In the genomic region with DNA sequence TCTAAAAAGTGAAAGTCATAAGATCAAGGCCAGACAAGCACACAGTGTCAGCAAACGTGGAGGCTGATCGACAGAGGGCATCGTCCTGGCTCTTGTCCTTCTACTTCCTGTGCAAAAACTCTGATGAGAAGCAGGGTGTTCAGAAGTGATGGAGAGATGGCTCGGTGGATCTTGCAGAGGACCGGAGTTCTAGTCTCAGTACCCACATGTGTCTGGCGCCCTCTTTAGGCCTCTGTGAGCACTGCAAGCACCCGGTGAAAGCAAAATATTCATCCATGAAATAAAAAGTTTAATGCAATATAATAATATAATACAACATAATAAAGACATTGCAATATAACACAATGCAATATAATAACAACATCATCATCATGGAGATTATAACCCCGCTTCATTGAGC, we compare ENCODE assay signal across 10 mouse cellular contexts. TPM values are rescaled to one million over a fixed set of nuclear protein-coding genes. Genes with fewer than 3 reads are reported as not detected.
DNase-seq lines count a peak whose midpoint lies in the region; ATAC-seq and TF ChIP-seq lines count a peak whose summit lies in the region.
"Had no signal": no experiment of that assay in that cellular context is flagged by ENCODE, and none has a peak within 500 bp of the region (broad histone marks: within the 10 kb centered on the region; RNA-seq: fewer than 3 reads in every experiment).

No protein-coding gene starts in this region.

- 41% methylated on average over 8 of the region's 8 CpGs for WGBS in liver, embryonic 14.5 days (ENCODE audit: insufficient replicate concordance)
- 51% methylated on average over 8 of the region's 8 CpGs for WGBS in liver, embryonic 11.5 days
- WGBS in forebrain, embryonic 13.5 days, result 58% methylated on average over 8 of the region's 8 CpGs

- H3K4me1 ChIP-seq in liver, embryonic 14.5 days (replicated peaks; ENCODE audit: control insufficient read depth in 2 of 2, insufficient read depth in 2 of 2, low read length in 1 of 2), result no peaks in the 10 kb centered on the region
- H3K4me1 ChIP-seq in liver, embryonic 11.5 days (replicated peaks; ENCODE audit: control insufficient read depth, insufficient read depth, low read length), result no peaks in the 10 kb centered on the region
- H3K4me1 ChIP-seq in CH12.LX (ENCODE audit: control insufficient read depth in 1 of 2, insufficient read depth in 2 of 2), result no peaks in the 10 kb centered on the region
- H3K4me1 ChIP-seq in forebrain, embryonic 13.5 days, result no peaks in the 10 kb centered on the region
- H3K4me1 ChIP-seq: hindbrain, embryonic 13.5 days had no signal

- intact Hi-C loops in heart, postnatal 10 days (cut with DNase I), result loop anchor here (5.0 kb wide), 1 partner anchor 340 kb away; no protein-coding TSS in a partner anchor

- no peak overlapping the region for H3K9ac ChIP-seq in liver, embryonic 14.5 days (replicated peaks)
- H3K9ac ChIP-seq in liver, embryonic 11.5 days (ENCODE audit: low read depth, low read length), result no peak overlapping the region
- no peak overlapping the region for H3K9ac ChIP-seq in CH12.LX (ENCODE audit: insufficient read depth, low read depth)
- no peak overlapping the region for H3K9ac ChIP-seq in forebrain, embryonic 13.5 days
- H3K9ac ChIP-seq: hindbrain, embryonic 13.5 days had no signal

- no peak for TF ChIP-seq POLR2A in CH12.LX (IDR thresholded peaks at IDR 0.05; ENCODE audit: low read depth, low read length)

- H3K27me3 ChIP-seq in liver, embryonic 14.5 days (ENCODE audit: control insufficient read depth, insufficient read depth, low read length), result no peaks in the 10 kb centered on the region
- H3K27me3 ChIP-seq in liver, embryonic 11.5 days (replicated peaks; ENCODE audit: control insufficient read depth, insufficient read depth, low read length), result no peaks in the 10 kb centered on the region
- no peaks in the 10 kb centered on the region for H3K27me3 ChIP-seq in CH12.LX (replicated peaks)
- peaks cover 2% of the 10 kb centered on the region; the same call in 1 of the 2 replicates for H3K27me3 ChIP-seq in forebrain, embryonic 13.5 days
- H3K27me3 ChIP-seq: hindbrain, embryonic 13.5 days had no signal

- H3K4me3 ChIP-seq in liver, embryonic 14.5 days (ENCODE audit: insufficient read depth in 1 of 2, low read depth in 2 of 2, low read length in 2 of 2), result no peak overlapping the region
- H3K4me3 ChIP-seq in liver, embryonic 11.5 days (ENCODE audit: low read depth, low read length), result no peak overlapping the region
- H3K4me3 ChIP-seq in CH12.LX (replicated peaks in 1 of 3; ENCODE audit: low read depth in 2 of 3, low read length in 2 of 3, poor library complexity in 1 of 3), result no peak overlapping the region
- no peak overlapping the region for H3K4me3 ChIP-seq in forebrain, embryonic 13.5 days
- H3K4me3 ChIP-seq: hindbrain, embryonic 13.5 days had no signal

- no peak for TF ChIP-seq EP300 in liver, embryonic 14.5 days (IDR thresholded peaks at IDR 0.05; ENCODE audit: low read depth)
- TF ChIP-seq EP300 in CH12.LX (IDR thresholded peaks at IDR 0.05; ENCODE audit: low read length), result no peak

- H3K36me3 ChIP-seq in liver, embryonic 14.5 days (replicated peaks; ENCODE audit: control insufficient read depth, insufficient read depth, low read depth), result no peaks in the 10 kb centered on the region
- H3K36me3 ChIP-seq in liver, embryonic 11.5 days (ENCODE audit: control insufficient read depth, insufficient read depth, low read length), result no peaks in the 10 kb centered on the region
- no peaks in the 10 kb centered on the region for H3K36me3 ChIP-seq in CH12.LX (replicated peaks in 1 of 2; ENCODE audit: control insufficient read depth in 1 of 2, insufficient read depth in 1 of 2, low read length in 1 of 2)
- no peaks in the 10 kb centered on the region for H3K36me3 ChIP-seq in forebrain, embryonic 13.5 days (ENCODE audit: poor library complexity, severe bottlenecking)
- H3K36me3 ChIP-seq: hindbrain, embryonic 13.5 days had no signal

- peak; percentile 46 for TF ChIP-seq RAD21 in CH12.LX (IDR thresholded peaks at IDR 0.05; ENCODE audit: low read depth, low read length)

- H3K4me2 ChIP-seq in liver, embryonic 14.5 days (ENCODE audit: low read depth), result no peak overlapping the region
- no peak overlapping the region for H3K4me2 ChIP-seq in liver, embryonic 11.5 days
- H3K4me2 ChIP-seq in CH12.LX (ENCODE audit: insufficient read depth, low read depth, poor library complexity, severe bottlenecking), result no peak overlapping the region
- H3K4me2 ChIP-seq in forebrain, embryonic 13.5 days, result no peak overlapping the region
- H3K4me2 ChIP-seq: hindbrain, embryonic 13.5 days had no signal

- H3K79me2 ChIP-seq in CH12.LX (replicated peaks; ENCODE audit: control insufficient read depth, extremely low read depth, insufficient read depth, poor library complexity, severe bottlenecking), result no peaks in the 10 kb centered on the region

- H3K9me3 ChIP-seq in liver, embryonic 14.5 days (ENCODE audit: control insufficient read depth, low read length), result no peaks in the 10 kb centered on the region
- no peaks in the 10 kb centered on the region for H3K9me3 ChIP-seq in liver, embryonic 11.5 days (ENCODE audit: control insufficient read depth, low read length)
- peaks cover 25% of the 10 kb centered on the region for H3K9me3 ChIP-seq in CH12.LX (replicated peaks; ENCODE audit: low read length)
- H3K9me3 ChIP-seq in forebrain, embryonic 13.5 days (replicated peaks), result no peaks in the 10 kb centered on the region
- H3K9me3 ChIP-seq: hindbrain, embryonic 13.5 days had no signal

- dilution Hi-C loops in CH12.LX (cut with MboI; ENCODE audit: extremely low pct_ligation_motif_present, extremely low pct_unique_long_range_greater_than_20kb, low sequenced_read_pairs), result no loop called here

- H3K27ac ChIP-seq in liver, embryonic 14.5 days, result no peak overlapping the region
- H3K27ac ChIP-seq in liver, embryonic 11.5 days (ENCODE audit: low read depth, low read length), result no peak overlapping the region
- H3K27ac ChIP-seq in CH12.LX (ENCODE audit: insufficient read depth, low read depth), result no peak overlapping the region
- H3K27ac ChIP-seq in forebrain, embryonic 13.5 days, result no peak overlapping the region
- H3K27ac ChIP-seq: hindbrain, embryonic 13.5 days had no signal

- TF ChIP-seq CTCF in liver, embryonic 14.5 days (IDR thresholded peaks at IDR 0.05; ENCODE audit: low read depth), result peak; percentile 50
- TF ChIP-seq CTCF in CH12.LX (conservative IDR thresholded peaks at IDR 0.05 in 1 of 2, IDR thresholded peaks at IDR 0.05 in 1 of 2; ENCODE audit: low read depth in 2 of 2, low read length in 2 of 2), result peak; percentile 42 to 49; a peak in 3 of 4 replicates

- in situ Hi-C loops in CH12.LX (cut with MboI; ENCODE audit: low pct_ligation_motif_present, low pct_unique_long_range_greater_than_20kb, low sequenced_read_pairs), result no loop called here

- DNase-seq in liver, embryonic 14.5 days (ENCODE audit: low read depth in 3 of 3, low spot score in 3 of 3), result no peak
- no peak for DNase-seq in liver, embryonic 11.5 days (ENCODE audit: low spot score)
- DNase-seq in CH12.LX (ENCODE audit: extremely low read depth) (no peak), NIH3T3 (ENCODE audit: low read depth) (peak; percentile 18)
- DNase-seq in embryo, embryonic 10.5 days (ENCODE audit: low spot score), result peak; percentile 47
- no peak for DNase-seq in urinary bladder, adult 18-20 months (ENCODE audit: low spot score in 2 of 2)
- DNase-seq in heart, postnatal 10 days, result no peak
- DNase-seq: adrenal gland, postnatal 36 days had no signal

- no peak for ATAC-seq in liver, embryonic 14.5 days (ENCODE audit: insufficient read depth)
- no peak for ATAC-seq in liver, embryonic 11.5 days (replicated peaks; ENCODE audit: low FRiP score)
- no peak for ATAC-seq in forebrain, embryonic 13.5 days

TF ChIP-seq in CH12.LX, 34 proteins besides CTCF, POLR2A, EP300 and RAD21 (continues in another document):
- TF ChIP-seq SMC3 (IDR thresholded peaks at IDR 0.05; ENCODE audit: low read depth, low read length), result no peak
- TF ChIP-seq PAX5 (IDR thresholded peaks at IDR 0.05; ENCODE audit: low read length), result no peak
- no peak for TF ChIP-seq USF1 (IDR thresholded peaks at IDR 0.05; ENCODE audit: low read depth, low read length)
- no peak for TF ChIP-seq USF2 (conservative IDR thresholded peaks at IDR 0.05; ENCODE audit: low read depth, low read length)
- no peak for TF ChIP-seq ELF1 (IDR thresholded peaks at IDR 0.05; ENCODE audit: low read depth, low read length)
- no peak for TF ChIP-seq CHD1 (IDR thresholded peaks at IDR 0.05; ENCODE audit: low read depth, low read length)
- no peak for TF ChIP-seq GABPA (IDR thresholded peaks at IDR 0.05; ENCODE audit: insufficient replicate concordance, low read depth, low read length)
- no peak for TF ChIP-seq ZKSCAN1 (IDR thresholded peaks at IDR 0.05; ENCODE audit: borderline replicate concordance, low read depth, low read length)
- TF ChIP-seq ZC3H11A (IDR thresholded peaks at IDR 0.05; ENCODE audit: low read depth, low read length), result no peak
- no peak for TF ChIP-seq ZMIZ1 (IDR thresholded peaks at IDR 0.05; ENCODE audit: low read depth, low read length)
- TF ChIP-seq E2F4 (IDR thresholded peaks at IDR 0.05; ENCODE audit: insufficient replicate concordance, low read depth, low read length), result no peak
- TF ChIP-seq TCF12 (IDR thresholded peaks at IDR 0.05; ENCODE audit: low read depth, low read length), result no peak
- TF ChIP-seq MAFK (IDR thresholded peaks at IDR 0.05; ENCODE audit: insufficient replicate concordance, low read length), result no peak
- TF ChIP-seq TBP (conservative IDR thresholded peaks at IDR 0.05; ENCODE audit: low read depth, low read length), result no peak
- TF ChIP-seq MYC (IDR thresholded peaks at IDR 0.05; ENCODE audit: low read depth, low read length), result no peak

RNA-seq across cellular contexts. Expression of gene Glt1d1, which starts 54.6 kb away (rescaled TPM):
- polyA plus RNA-seq in liver, embryonic 14.5 days (2012; rRNA removed), result 0.06 and 0.13 TPM in 2 replicates
- polyA plus RNA-seq in liver, embryonic 14.5 days (2014; fragmentation: Nextera tagmentation; extraction: Ambion mirVana), result not detected in 2 replicates
- 0.10 and 0.67 TPM in 2 replicates for polyA plus RNA-seq in liver, embryonic 11.5 days (2014; fragmentation: Nextera tagmentation; extraction: Ambion mirVana)
- 0.25 and 0.29 TPM in 2 replicates for total RNA-seq in CH12.LX (2012; rRNA removed)
- 0.11 TPM in 1 of 2 replicates, not detected in the other for total RNA-seq in CH12.LX (2014; rRNA removed)
- 0.15 and 0.21 TPM in 2 replicates for polyA plus RNA-seq in CH12.LX (2012; ENCODE audit: insufficient read length, low read depth)
- not detected for total RNA-seq in heart, postnatal 10 days (2021)
- 1.1 and 1.3 TPM in 2 replicates for polyA plus RNA-seq in forebrain, embryonic 13.5 days (2015; fragmentation: Nextera tagmentation; extraction: Ambion mirVana)

RNA-seq across cellular contexts. Expression of gene Slc15a4, which starts 55.3 kb away (rescaled TPM):
- 5.7 and 5.8 TPM in 2 replicates for polyA plus RNA-seq in liver, embryonic 14.5 days (2012; rRNA removed)
- 5.6 and 7.1 TPM in 2 replicates for polyA plus RNA-seq in liver, embryonic 14.5 days (2014; fragmentation: Nextera tagmentation; extraction: Ambion mirVana)
- 17.6 and 20.1 TPM in 2 replicates for polyA plus RNA-seq in liver, embryonic 11.5 days (2014; fragmentation: Nextera tagmentation; extraction: Ambion mirVana)
- 25.8 and 31.0 TPM in 2 replicates for total RNA-seq in CH12.LX (2012; rRNA removed)
- 23.4 and 25.7 TPM in 2 replicates for total RNA-seq in CH12.LX (2014; rRNA removed)
- 44.2 and 52.7 TPM in 2 replicates for polyA plus RNA-seq in CH12.LX (2012; ENCODE audit: insufficient read length, low read depth)
- total RNA-seq in heart, postnatal 10 days (2021), result 10 to 100 TPM; 10.7 to 12.1 TPM
- 21.2 and 22.4 TPM in 2 replicates for polyA plus RNA-seq in forebrain, embryonic 13.5 days (2015; fragmentation: Nextera tagmentation; extraction: Ambion mirVana)

Comparison
In these comparisons a context has a peak if more than half of its experiments do, and no peak if none do; other contexts are left out.
1. DNase-seq: peak in NIH3T3 (single experiment) and embryo, embryonic 10.5 days (single experiment); none in liver, embryonic 14.5 days (0 of 3), liver, embryonic 11.5 days (single experiment), CH12.LX (single experiment), urinary bladder, adult 18-20 months (0 of 2) and heart, postnatal 10 days (0 of 2).